Mouse (Mus musculus) adrenal gland, adult 8-10 months (tissue): ENCODE data around the gene Ap4s1. TPM values are rescaled to one million over a fixed set of nuclear protein-coding genes. Genes with fewer than 3 reads are reported as not detected.

Experiments used
- total RNA-seq, 4 experiments: library from RNA; stranded (reverse); gene quantifications; 2 replicates each; pipeline ENCODE4 v1.2.4; 2022

Ap4s1 gene
- total RNA-seq, 4 experiments from 2014 or later: 23.6 to 25.1 (median 24.0) TPM

Other genes with a start within 250 kb of the Ap4s1 start
- 1 to 10 TPM in 2 of 4 experiments, under 1 TPM in 2; 0.12 to 8.4 (median 2.1) TPM for gene Coch, start 97.7 kb upstream of the Ap4s1 start, total RNA-seq
- gene Strn3, start 864 bp downstream of the Ap4s1 start, total RNA-seq: 10 to 100 TPM; 78.4 to 95.1 (median 87.9) TPM
- 100 to 1,000 TPM in 1 of 4 experiments, 10 to 100 TPM in 3; 89.8 to 101 (median 93.6) TPM for gene Hectd1, start 138.5 kb downstream of the Ap4s1 start, total RNA-seq